Mouse (Mus musculus) midbrain, embryonic 16.5 days (tissue): Measurements from ENCODE around the gene C2cd5. TPM values are rescaled to one million over a fixed set of nuclear protein-coding genes. Genes with fewer than 3 reads are reported as not detected.

ENCODE experiments used
- ATAC-seq: fragments of 200-750 bp; cut with Nextera tagmentation; 2 replicates; pipeline ENCODE4 v1.8.0; 2017; ENCODE audit warnings: moderate TSS enrichment
- H3K27ac ChIP-seq: fragments of 300-500 bp; sonication (generic); 2 replicates; pipeline ENCODE4 v1.5.1; 2014; ENCODE audit warnings: mild to moderate bottlenecking, low read length, mixed read lengths
- H3K27me3 ChIP-seq: fragments of 300-500 bp; sonication (generic); 2 replicates; pipeline ENCODE4 v1.6.1; 2014; ENCODE audit warnings: low read depth, low read length, mixed read lengths; ENCODE audit not compliant: control insufficient read depth, insufficient read depth
- H3K36me3 ChIP-seq: fragments of 300-500 bp; sonication (generic); 2 replicates; pipeline ENCODE4 v1.6.1; 2014; ENCODE audit warnings: mild to moderate bottlenecking, low read length, moderate library complexity, mixed read lengths; ENCODE audit not compliant: control insufficient read depth, insufficient read depth
- H3K4me1 ChIP-seq: fragments of 300-500 bp; sonication (generic); 2 replicates; pipeline ENCODE4 v1.6.1; 2014; ENCODE audit warnings: mild to moderate bottlenecking, low read length, mixed read lengths; ENCODE audit not compliant: control insufficient read depth, insufficient read depth
- H3K4me2 ChIP-seq: fragments of 300-500 bp; sonication (generic); 2 replicates; pipeline ENCODE4 v1.6.1; 2014; ENCODE audit warnings: mild to moderate bottlenecking, low read length, mixed read lengths
- H3K4me3 ChIP-seq: fragments of 300-500 bp; sonication (generic); 2 replicates; pipeline ENCODE4 v1.5.1; 2014; ENCODE audit warnings: low read depth, mild to moderate bottlenecking, low read length, moderate library complexity, mixed read lengths
- H3K9ac ChIP-seq: fragments of 300-500 bp; sonication (generic); 2 replicates; pipeline ENCODE4 v1.6.1; 2014; ENCODE audit warnings: low read depth, low read length, mixed read lengths
- H3K9me3 ChIP-seq: fragments of 300-500 bp; sonication (generic); replicated peaks from 2 replicates; pipeline ENCODE4 v1.6.1; 2014; ENCODE audit warnings: mild to moderate bottlenecking, low read length, mixed read lengths; ENCODE audit not compliant: control insufficient read depth, poor library complexity, severe bottlenecking
- WGBS: fragments of 180-500 bp; shearing (Covaris S2); extraction: QIAGEN DNeasy Blood & Tissue Kit; methylation state at CpG from one replicate; pipeline ENCODE4 v1.1.7; 2014; 5-methylcytosine and 5-hydroxymethylcytosine counted together
- polyA plus RNA-seq: library from polyadenylated mRNA; unstranded; fragments of >200 nt; fragmentation: Nextera tagmentation; extraction: Ambion mirVana; gene quantifications from 2 replicates; pipeline ENCODE4 v1.2.1, GENCODE M21; 2015

Gene C2cd5
- polyA plus RNA-seq, 1 experiment from 2014 or later, result 43.2 TPM

DNA sequence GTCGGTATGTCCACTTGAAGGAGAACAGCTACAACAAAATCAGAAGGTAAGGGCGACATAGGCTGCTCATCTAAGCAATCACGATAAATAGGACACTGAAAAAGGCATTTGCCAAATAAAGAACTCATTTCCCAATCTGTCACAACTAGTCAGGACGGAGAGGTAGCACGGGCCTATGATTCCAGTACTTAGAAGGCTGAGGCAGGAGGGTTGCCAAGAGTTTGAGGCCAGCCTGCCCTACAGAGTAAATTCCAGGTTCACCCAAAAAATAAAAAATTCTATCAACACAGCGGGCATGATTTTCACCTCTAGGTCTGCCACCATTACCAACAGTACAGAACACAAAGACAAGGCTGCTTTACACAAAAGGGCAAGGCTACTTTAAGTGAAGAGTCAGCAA lies 8.9 kb downstream of the C2cd5 start:
- peaks cover 23% of the 10 kb centered on the region for H3K36me3 ChIP-seq
- 98% methylated on average over 6 of the region's 6 CpGs for WGBS
- ATAC-seq, result no peak

DNA sequence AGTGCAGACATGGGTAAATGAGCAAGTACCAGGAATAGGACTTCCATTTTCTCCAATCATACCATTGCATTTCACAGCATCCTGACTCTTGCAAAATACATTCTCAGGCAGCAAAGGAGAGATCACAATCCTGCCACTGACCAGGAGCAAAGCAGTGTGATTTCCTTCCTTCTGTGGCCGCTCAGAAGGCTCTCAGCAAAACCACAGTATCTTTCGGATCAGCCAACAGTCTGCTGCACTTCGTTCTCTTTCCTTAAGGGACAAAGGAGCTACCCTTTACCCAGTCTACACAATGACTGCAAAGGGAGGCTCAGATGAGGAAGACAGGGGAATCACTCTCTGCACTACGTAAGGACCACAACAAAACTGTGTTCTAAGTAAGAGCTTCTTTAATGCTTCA lies 12.6 kb downstream of the C2cd5 start:
- no peak for ATAC-seq
- no peaks in the 10 kb centered on the region for H3K9me3 ChIP-seq
- no peak overlapping the region for H3K9ac ChIP-seq
- H3K4me2 ChIP-seq, result no peak overlapping the region
- H3K4me1 ChIP-seq, result no peaks in the 10 kb centered on the region
- H3K27ac ChIP-seq, result no peak overlapping the region
- WGBS, result 94% methylated on average over 4 of the region's 4 CpGs
- H3K27me3 ChIP-seq, result no peaks in the 10 kb centered on the region
- no peak overlapping the region for H3K4me3 ChIP-seq
- H3K36me3 ChIP-seq, result peaks cover 41% of the 10 kb centered on the region

More for the DNA sequence above, 8.9 kb downstream of the C2cd5 start:
- Histone ChIP-seq H3K27ac (no peak overlapping the region), H3K4me2 (no peak overlapping the region), H3K4me1 (peaks cover 5% of the 10 kb centered on the region; the same call in 1 of the 2 replicates), H3K27me3 (no peaks in the 10 kb centered on the region), H3K4me3 (no peak overlapping the region), H3K9ac (no peak overlapping the region), H3K9me3 (no peaks in the 10 kb centered on the region)

DNA sequence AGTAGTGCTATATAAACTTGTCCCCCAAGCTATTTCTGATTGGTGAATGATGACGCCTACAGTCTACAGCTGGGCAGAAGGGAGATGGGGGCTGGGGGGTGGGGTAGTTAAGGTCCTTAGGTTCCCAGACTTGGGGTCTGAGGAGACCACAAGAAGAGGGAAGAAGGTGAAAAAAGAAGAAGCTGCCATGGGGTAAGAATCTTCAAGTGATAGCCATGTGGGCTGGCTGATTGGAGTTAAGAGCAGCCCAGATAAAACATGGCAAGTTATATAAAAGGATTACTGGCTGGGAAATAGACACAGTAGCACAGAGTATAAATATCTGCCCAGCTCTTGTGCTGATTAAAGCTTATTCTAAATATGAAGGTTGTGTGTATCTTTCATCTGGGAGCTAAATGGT lies 14.0 kb downstream of the C2cd5 start:
- H3K4me1 ChIP-seq, result no peaks in the 10 kb centered on the region
- no peaks in the 10 kb centered on the region for H3K27me3 ChIP-seq
- H3K4me2 ChIP-seq, result no peak overlapping the region
- no peak overlapping the region for H3K27ac ChIP-seq
- ATAC-seq, result no peak
- no peak overlapping the region for H3K9ac ChIP-seq
- no peaks in the 10 kb centered on the region for H3K9me3 ChIP-seq
- WGBS, result 100% methylated on average over 1 of the region's 1 CpGs
- H3K36me3 ChIP-seq, result peaks cover 37% of the 10 kb centered on the region
- H3K4me3 ChIP-seq, result no peak overlapping the region

DNA sequence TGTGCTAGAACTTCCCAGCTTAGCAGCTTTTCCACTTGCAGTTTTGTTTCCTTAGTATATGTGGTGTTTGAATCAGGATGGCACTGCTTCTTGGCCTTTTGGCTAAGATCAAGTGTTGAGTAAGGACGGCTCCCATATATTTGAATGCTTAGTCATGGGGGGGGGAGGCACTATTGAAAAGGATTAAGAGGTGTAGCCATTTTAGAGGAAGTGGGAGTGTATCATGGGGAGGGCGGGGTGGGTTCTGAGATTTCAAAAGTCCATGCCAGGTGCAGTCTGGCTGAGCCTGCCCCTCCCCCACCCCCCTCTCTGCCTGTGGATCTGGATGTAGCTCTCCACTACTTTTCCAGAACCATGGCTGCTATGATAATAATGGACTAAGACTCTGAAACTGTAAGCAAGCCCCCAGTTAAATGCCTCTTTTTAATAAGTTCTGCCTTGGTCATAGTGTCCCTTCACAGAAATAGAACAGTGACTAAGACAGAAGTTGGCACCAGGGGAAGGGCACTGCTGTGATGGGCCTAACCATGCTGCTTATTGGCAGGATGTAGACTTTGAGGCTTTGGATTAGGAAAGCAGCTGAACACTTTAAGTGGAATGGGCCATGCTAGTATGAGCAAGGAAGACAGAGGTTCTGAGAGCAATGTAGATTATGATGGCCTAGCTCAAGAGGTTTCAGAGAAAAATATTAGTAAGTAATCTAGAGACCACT lies 15.5 kb downstream of the C2cd5 start:
- H3K27ac ChIP-seq, result no peak overlapping the region
- no peak overlapping the region for H3K4me2 ChIP-seq
- no peak overlapping the region for H3K9ac ChIP-seq
- no peaks in the 10 kb centered on the region for H3K27me3 ChIP-seq
- peaks cover 34% of the 10 kb centered on the region for H3K36me3 ChIP-seq
- ATAC-seq, result no peak
- H3K4me3 ChIP-seq, result no peak overlapping the region
- H3K4me1 ChIP-seq, result no peaks in the 10 kb centered on the region
- H3K9me3 ChIP-seq, result no peaks in the 10 kb centered on the region
- 93% methylated on average over 2 of the region's 2 CpGs for WGBS

DNA sequence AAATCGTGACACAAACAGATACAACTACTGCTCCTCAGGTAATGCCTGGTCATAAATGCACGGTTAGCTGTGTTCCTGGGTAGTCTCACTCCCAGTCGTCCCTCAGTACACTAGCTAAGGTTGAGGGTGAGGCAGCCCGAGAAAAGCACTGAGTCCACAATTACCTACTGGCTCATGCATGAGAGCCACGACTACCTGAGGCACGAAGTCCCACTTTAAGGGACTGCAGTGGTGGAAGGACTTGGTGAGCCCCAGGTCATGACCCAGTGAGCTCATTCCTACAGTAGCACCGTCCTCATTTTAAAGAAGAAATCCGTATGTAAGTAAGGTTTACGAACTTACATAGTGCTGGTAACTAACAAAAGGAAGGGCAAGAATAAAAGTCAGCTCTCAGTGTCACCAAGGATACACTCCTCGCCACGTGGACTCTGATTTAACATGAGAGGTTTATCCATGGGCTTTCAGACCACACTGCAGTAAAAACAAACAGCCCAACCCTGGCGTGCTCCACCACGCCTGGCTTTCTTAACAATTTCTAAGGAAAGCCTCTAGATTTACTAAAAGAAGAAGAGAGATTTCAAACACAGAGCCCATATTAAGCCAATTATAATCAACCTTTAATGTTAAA lies 18.3 kb downstream of the C2cd5 start:
- H3K4me1 ChIP-seq, result no peaks in the 10 kb centered on the region
- 86% methylated on average over 13 of the region's 13 CpGs for WGBS
- H3K36me3 ChIP-seq, result peaks cover 46% of the 10 kb centered on the region
- no peak overlapping the region for H3K4me3 ChIP-seq
- H3K4me2 ChIP-seq, result no peak overlapping the region
- no peak overlapping the region for H3K9ac ChIP-seq
- no peak for ATAC-seq
- H3K27ac ChIP-seq, result no peak overlapping the region
- H3K27me3 ChIP-seq, result no peaks in the 10 kb centered on the region
- H3K9me3 ChIP-seq, result no peaks in the 10 kb centered on the region

DNA sequence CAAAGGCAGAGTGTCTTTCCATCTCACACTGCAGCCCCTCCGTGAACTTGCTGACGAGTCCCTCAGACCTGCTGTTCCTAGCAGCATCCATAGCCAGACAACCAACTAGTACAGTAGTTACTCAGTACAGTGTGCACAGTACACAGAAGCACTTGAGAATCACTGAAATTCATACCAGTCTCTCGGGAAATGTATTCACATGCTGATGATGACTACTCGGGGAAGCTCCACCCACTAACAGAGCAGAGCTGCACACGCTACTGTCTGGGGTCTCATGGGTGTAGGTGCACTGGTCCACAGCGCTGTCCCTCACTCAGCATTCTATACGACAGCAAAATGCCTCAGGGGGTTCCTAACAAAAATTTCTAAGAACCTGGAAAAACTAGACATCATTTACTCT lies 19.2 kb downstream of the C2cd5 start:
- H3K27me3 ChIP-seq, result no peaks in the 10 kb centered on the region
- no peak overlapping the region for H3K9ac ChIP-seq
- ATAC-seq, result no peak
- no peaks in the 10 kb centered on the region for H3K9me3 ChIP-seq
- 84% methylated on average over 7 of the region's 7 CpGs for WGBS
- H3K27ac ChIP-seq, result no peak overlapping the region
- H3K4me3 ChIP-seq, result no peak overlapping the region
- peaks cover 42% of the 10 kb centered on the region for H3K36me3 ChIP-seq
- no peaks in the 10 kb centered on the region for H3K4me1 ChIP-seq
- H3K4me2 ChIP-seq, result no peak overlapping the region

DNA sequence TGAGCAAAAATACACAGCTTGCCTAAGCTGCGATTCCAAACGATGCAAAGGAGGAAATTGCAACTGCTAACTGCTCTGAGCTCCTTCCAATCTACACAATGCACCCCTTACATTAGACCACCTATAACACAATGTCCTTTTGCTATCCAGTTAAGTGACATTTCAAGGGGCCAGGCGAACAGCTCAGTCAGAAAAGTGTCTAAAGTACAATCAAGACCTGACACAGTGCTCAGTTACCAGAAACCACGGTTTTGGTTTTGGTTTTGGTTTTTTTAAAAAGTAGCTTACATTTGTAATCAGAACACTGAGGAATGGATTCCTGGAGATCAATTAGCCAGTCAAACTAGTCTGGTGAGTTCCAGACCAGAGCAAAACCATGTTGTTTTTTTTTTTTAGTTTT lies 20.8 kb downstream of the C2cd5 start:
- no peak for ATAC-seq
- Histone ChIP-seq H3K9me3 (no peaks in the 10 kb centered on the region), H3K9ac (no peak overlapping the region), H3K4me2 (no peak overlapping the region), H3K27me3 (no peaks in the 10 kb centered on the region), H3K4me1 (no peaks in the 10 kb centered on the region), H3K4me3 (no peak overlapping the region), H3K36me3 (peaks cover 41% of the 10 kb centered on the region), H3K27ac (no peak overlapping the region)
- 89% methylated on average over 4 of the region's 4 CpGs for WGBS

DNA sequence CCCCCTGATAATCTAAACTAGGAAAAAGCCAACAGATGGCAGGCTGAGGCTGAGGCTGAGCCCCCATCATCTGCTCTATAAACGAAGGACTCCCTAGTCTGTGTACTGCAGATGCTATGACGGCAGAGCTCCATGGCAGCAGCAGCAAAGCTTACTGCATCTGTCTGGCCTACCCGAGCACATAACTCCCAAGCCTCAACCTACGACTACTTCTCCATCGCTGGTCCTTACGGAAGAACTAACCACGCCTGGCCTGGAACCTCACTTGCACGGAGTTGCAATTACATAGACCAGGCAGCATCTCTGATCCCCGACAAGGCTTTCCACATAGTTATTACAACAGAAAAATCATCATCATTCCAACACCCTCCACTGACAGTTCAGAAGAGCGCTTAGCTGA lies 23.5 kb downstream of the C2cd5 start:
- H3K4me2 ChIP-seq, result no peak overlapping the region
- 93% methylated on average over 10 of the region's 10 CpGs for WGBS
- H3K9me3 ChIP-seq, result no peaks in the 10 kb centered on the region
- no peak overlapping the region for H3K27ac ChIP-seq
- H3K36me3 ChIP-seq, result peaks cover 39% of the 10 kb centered on the region
- ATAC-seq, result no peak
- no peaks in the 10 kb centered on the region for H3K27me3 ChIP-seq
- no peaks in the 10 kb centered on the region for H3K4me1 ChIP-seq
- H3K4me3 ChIP-seq, result no peak overlapping the region
- H3K9ac ChIP-seq, result no peak overlapping the region

DNA sequence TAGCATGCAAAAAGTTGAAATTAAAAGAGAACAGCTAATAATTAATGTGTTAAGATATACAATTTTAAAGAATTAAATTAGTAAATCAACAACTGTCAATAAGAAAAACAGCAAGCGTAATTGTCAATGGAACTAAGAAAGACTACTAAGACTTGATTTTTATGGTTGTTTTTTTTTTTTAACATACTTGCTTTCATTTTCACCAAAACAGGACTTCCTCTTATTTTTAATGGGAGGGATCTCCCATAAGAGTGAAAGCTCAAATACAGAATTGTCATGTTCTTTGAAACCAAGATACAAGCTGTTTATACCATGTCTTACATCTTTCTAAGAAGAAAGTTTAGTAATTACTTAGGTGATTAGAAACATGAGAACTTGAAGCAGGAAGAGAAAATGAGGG lies 26.0 kb downstream of the C2cd5 start:
- Histone ChIP-seq H3K9ac (no peak overlapping the region), H3K9me3 (no peaks in the 10 kb centered on the region), H3K27ac (no peak overlapping the region), H3K4me3 (no peak overlapping the region), H3K27me3 (no peaks in the 10 kb centered on the region), H3K4me1 (no peaks in the 10 kb centered on the region), H3K4me2 (no peak overlapping the region), H3K36me3 (peaks cover 38% of the 10 kb centered on the region)
- 94% methylated on average over 1 of the region's 1 CpGs for WGBS
- ATAC-seq, result no peak
